Comparison of ENCODE assay signal across 7 mouse cellular contexts in the genomic region with DNA sequence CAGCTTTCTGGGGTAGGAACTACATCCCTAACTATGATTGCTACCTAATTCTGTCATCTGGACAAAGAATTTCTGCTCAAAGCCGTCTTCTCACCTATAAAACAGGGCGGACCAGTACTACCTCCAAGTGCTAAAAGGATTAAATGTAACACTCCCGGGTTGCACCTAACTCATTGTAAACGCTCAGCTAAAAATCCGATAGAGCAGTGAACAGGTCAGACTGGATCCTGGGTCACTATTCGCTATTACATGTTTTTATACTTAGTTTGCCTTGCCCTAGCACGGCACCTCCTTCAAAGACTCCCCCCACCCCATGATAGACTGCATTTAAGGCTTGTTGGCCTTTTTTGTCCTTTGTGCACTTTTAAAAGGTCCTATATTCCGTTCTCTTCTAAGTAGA. TPM values are rescaled to one million over a fixed set of nuclear protein-coding genes. Genes with fewer than 3 reads are reported as not detected.
DNase-seq lines count a peak whose midpoint lies in the region; ATAC-seq and TF ChIP-seq lines count a peak whose summit lies in the region.

No protein-coding gene starts in this region.

- 3% methylated on average over 8 of the region's 8 CpGs for WGBS in lung, embryonic 16.5 days
- 12% methylated on average over 8 of the region's 8 CpGs for whole genome bisulfite sequencing in limb, embryonic 10.5 days
- WGBS in small intestine, adult 2 months: 4% methylated on average over 8 of the region's 8 CpGs

- H3K9ac ChIP-seq in lung, embryonic 16.5 days (ENCODE audit: low read length): peak overlapping the region; percentile 94

- no peak for ATAC-seq in lung, embryonic 16.5 days (ENCODE audit: low read depth)
- no peak for ATAC-seq in granulocyte monocyte progenitor cell, adult 5-6 weeks (replicated peaks; ENCODE audit: poor library complexity, severe bottlenecking)

- peaks cover 35% of the 10 kb centered on the region for H3K4me1 ChIP-seq in lung, embryonic 16.5 days (replicated peaks; ENCODE audit: control insufficient read depth, insufficient read depth, low read length)
- H3K4me1 ChIP-seq in embryonic fibroblast, embryonic 13.5 days (ENCODE audit: control insufficient read depth, insufficient read depth, low read length): peaks cover 6% of the 10 kb centered on the region
- peaks cover 32% of the 10 kb centered on the region for H3K4me1 ChIP-seq in limb, embryonic 10.5 days
- H3K4me1 ChIP-seq in small intestine, adult 2 months (ENCODE audit: control insufficient read depth, insufficient read depth, insufficient read length, low read length): peaks cover 12% of the 10 kb centered on the region

- no peak for DNase-seq in lung, postnatal 36 days
- DNase-seq in limb, embryonic 10.5 days (ENCODE audit: low spot score): no peak
- no peak for DNase-seq in spleen, postnatal 36 days (ENCODE audit: low spot score in 2 of 2)

- H3K27ac ChIP-seq in lung, embryonic 16.5 days (ENCODE audit: low read length): no peak overlapping the region
- no peak overlapping the region for H3K27ac ChIP-seq in embryonic fibroblast, embryonic 13.5 days (ENCODE audit: insufficient read depth, low read length)
- H3K27ac ChIP-seq in limb, embryonic 10.5 days: peak overlapping the region; percentile 96
- H3K27ac ChIP-seq in small intestine, adult 2 months (ENCODE audit: insufficient read depth, low read depth, low read length): peak overlapping the region; percentile 57

- no peaks in the 10 kb centered on the region for H3K36me3 ChIP-seq in lung, embryonic 16.5 days (ENCODE audit: control insufficient read depth, insufficient read depth, low read length)
- peaks cover 28% of the 10 kb centered on the region for H3K36me3 ChIP-seq in limb, embryonic 10.5 days
- 0 out of 2 replicates have a peak, but pooled peaks cover 2% of the 10 kb centered on the region for H3K36me3 ChIP-seq in small intestine, adult 2 months (ENCODE audit: control insufficient read depth, insufficient read depth, low read length)

- no peaks in the 10 kb centered on the region for H3K27me3 ChIP-seq in lung, embryonic 16.5 days (ENCODE audit: control insufficient read depth, insufficient read depth, low read depth, low read length)
- H3K27me3 ChIP-seq in limb, embryonic 10.5 days (ENCODE audit: low read depth, poor library complexity, severe bottlenecking): no peaks in the 10 kb centered on the region
- no peaks in the 10 kb centered on the region for H3K27me3 ChIP-seq in small intestine, adult 2 months (ENCODE audit: control insufficient read depth, insufficient read depth, low read length)

- no peaks in the 10 kb centered on the region for H3K9me3 ChIP-seq in lung, embryonic 16.5 days (ENCODE audit: control insufficient read depth, low read length)
- H3K9me3 ChIP-seq in limb, embryonic 10.5 days (replicated peaks): no peaks in the 10 kb centered on the region

- peak overlapping the region; percentile 70 for H3K4me2 ChIP-seq in lung, embryonic 16.5 days (ENCODE audit: low read depth, low read length)

- TF ChIP-seq CTCF in embryonic fibroblast, embryonic 13.5 days (IDR thresholded peaks at IDR 0.05; ENCODE audit: borderline replicate concordance, insufficient read depth, low read length): no peak
- no peak for TF ChIP-seq CTCF in small intestine, adult 2 months (IDR thresholded peaks at IDR 0.05; ENCODE audit: extremely low read depth, insufficient read length, insufficient replicate concordance, low read depth, low read length)

- TF ChIP-seq POLR2A in embryonic fibroblast, embryonic 13.5 days (IDR thresholded peaks at IDR 0.05; ENCODE audit: low read depth, low read length): no peak
- TF ChIP-seq POLR2A in small intestine, adult 2 months (IDR thresholded peaks at IDR 0.05; ENCODE audit: low read depth, low read length): no peak

- peak overlapping the region; percentile 89 for H3K4me3 ChIP-seq in lung, embryonic 16.5 days (ENCODE audit: low read length)
- H3K4me3 ChIP-seq in embryonic fibroblast, embryonic 13.5 days (ENCODE audit: insufficient read depth, low read length): peak overlapping the region; percentile 91
- peak overlapping the region; percentile 92 for H3K4me3 ChIP-seq in limb, embryonic 10.5 days
- peak overlapping the region; percentile 18; the same call in 1 of the 2 replicates for H3K4me3 ChIP-seq in small intestine, adult 2 months (ENCODE audit: low read depth, low read length)

RNA-seq across cellular contexts. Expression of gene Nudt4, which starts 1.6 kb away (rescaled TPM):
- polyA plus RNA-seq in lung, embryonic 16.5 days (2015; fragmentation: Nextera tagmentation; extraction: Ambion mirVana): 55.1 and 59.3 TPM in 2 replicates
- polyA plus RNA-seq in embryonic fibroblast, embryonic 13.5 days (2011; ENCODE audit: insufficient read length, low read depth, missing spikeins): 77.1 and 86.5 TPM in 2 replicates
- 76.0 and 78.7 TPM in 2 replicates for polyA plus RNA-seq in limb, embryonic 10.5 days (2016; fragmentation: Nextera tagmentation; extraction: Ambion mirVana)
- polyA plus RNA-seq in small intestine, adult 2 months (2012; rRNA removed): 9.2 and 89.4 TPM in 2 replicates
- total RNA-seq in granulocyte monocyte progenitor cell, adult 5-6 weeks (2014; fragmentation: Nextera tagmentation): 29.7 and 51.7 TPM in 2 replicates
- total RNA-seq in granulocyte monocyte progenitor cell, adult 5-6 weeks (2017): 50.5 and 52.8 TPM in 2 replicates

RNA-seq across cellular contexts. Expression of gene Ube2n, which starts 47.5 kb away (rescaled TPM):
- 355 and 360 TPM in 2 replicates for polyA plus RNA-seq in lung, embryonic 16.5 days (2015; fragmentation: Nextera tagmentation; extraction: Ambion mirVana)
- 167 and 200 TPM in 2 replicates for polyA plus RNA-seq in embryonic fibroblast, embryonic 13.5 days (2011; ENCODE audit: insufficient read length, low read depth, missing spikeins)
- 432 and 466 TPM in 2 replicates for polyA plus RNA-seq in limb, embryonic 10.5 days (2016; fragmentation: Nextera tagmentation; extraction: Ambion mirVana)
- 6.7 and 17.5 TPM in 2 replicates for polyA plus RNA-seq in small intestine, adult 2 months (2012; rRNA removed)
- total RNA-seq in granulocyte monocyte progenitor cell, adult 5-6 weeks (2014; fragmentation: Nextera tagmentation): 256 and 281 TPM in 2 replicates
- total RNA-seq in granulocyte monocyte progenitor cell, adult 5-6 weeks (2017): 117 and 134 TPM in 2 replicates

Comparison
In these comparisons a context has a peak if more than half of its experiments do, and no peak if none do; other contexts are left out.
1. H3K27ac ChIP-seq: peak in limb, embryonic 10.5 days (single experiment) and small intestine, adult 2 months (single experiment); none in lung, embryonic 16.5 days (single experiment) and embryonic fibroblast, embryonic 13.5 days (single experiment).
2. H3K4me3 ChIP-seq: peak in every context shown above with its lines; median percentile 92 in limb, embryonic 10.5 days; 91 in embryonic fibroblast, embryonic 13.5 days; 89 in lung, embryonic 16.5 days; 18 in small intestine, adult 2 months.